Mouse (Mus musculus): Measurements from ENCODE around the gene Asna1. TPM values are rescaled to one million over a fixed set of nuclear protein-coding genes. Genes with fewer than 3 reads are reported as not detected.

The Asna1 gene
- total RNA-seq, 2 experiments from 2014 or later, result 47.4 to 47.8 TPM

GRCm38 (mm10) chr8:84989810-84990209, 35.3 kb downstream of the Asna1 start:
- peak; percentile 95 for DNase-seq

DNA sequence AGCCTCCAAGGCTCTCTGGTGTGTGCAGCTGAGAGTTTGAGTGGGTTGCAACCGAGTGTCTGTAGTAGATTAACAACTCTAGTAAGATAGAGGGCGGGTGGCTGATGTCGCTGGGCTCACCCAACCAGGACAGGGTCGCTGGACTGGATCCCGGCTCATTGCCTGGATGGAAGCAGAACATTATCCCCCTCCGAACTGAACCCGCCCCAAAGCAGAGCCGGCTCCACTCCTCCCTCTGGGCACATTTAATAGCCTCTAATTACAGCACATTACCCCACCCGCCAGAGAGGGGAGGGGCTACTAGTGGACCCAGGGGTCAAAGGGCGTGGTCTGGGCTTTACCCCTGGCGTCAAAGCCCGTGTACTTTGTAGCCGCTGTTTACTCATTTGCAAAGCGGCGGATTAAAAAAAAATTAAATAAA, 35.8 kb downstream of the Asna1 start:
- peak; percentile 33 for DNase-seq

DNA sequence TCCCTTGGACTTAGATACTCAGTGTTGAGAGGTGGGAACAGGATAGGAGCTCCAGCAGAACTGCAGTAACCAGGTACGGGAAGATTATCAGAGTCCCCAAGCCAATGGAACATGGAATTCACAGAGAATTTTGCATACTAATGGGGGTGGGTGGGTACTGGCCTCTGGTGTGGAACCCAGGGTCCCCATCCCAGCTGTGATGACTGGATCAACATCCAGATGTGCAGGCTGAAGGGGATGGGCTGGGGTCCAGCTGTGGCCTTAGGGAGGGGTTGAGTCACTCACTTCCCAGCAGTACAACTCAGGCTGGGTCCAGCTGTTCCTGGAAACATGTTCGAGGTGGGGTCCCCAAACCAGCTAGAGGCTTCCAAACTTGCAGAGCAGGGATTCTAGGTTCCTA, 37.2 kb downstream of the Asna1 start:
- DNase-seq, result no peak

- no peak for DNase-seq
Observed at GRCm38 (mm10) chr8:84987388-84987787, 37.7 kb downstream of the Asna1 start.

DNA sequence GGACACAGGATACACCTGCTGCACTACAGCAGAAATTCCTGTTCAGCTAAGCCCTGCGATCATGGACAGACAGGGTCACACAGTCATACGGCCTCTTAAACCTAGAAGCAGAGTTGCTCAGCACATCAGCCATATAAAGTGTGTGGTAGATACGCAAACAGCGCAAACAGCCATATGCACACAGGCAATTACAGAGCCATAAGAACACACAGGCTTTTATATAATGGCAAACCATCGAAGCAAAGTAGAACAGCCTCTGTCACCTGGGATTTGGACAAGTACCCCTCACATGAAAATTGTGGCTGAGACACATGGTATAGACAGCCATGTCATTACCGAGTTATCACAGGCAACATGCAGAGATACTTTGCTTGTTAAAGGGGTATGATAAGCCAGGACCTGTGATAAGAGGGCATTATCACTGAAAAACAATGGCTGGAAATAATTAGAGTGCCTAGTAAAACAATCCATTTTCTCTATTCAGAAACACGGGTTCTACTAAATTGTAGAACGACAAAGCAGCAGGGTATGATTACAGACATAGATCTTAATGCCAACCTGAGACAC, 38.6 kb downstream of the Asna1 start:
- DNase-seq, result no peak

GRCm38 (mm10) chr8:84985684-84986378, 39.2 kb downstream of the Asna1 start:
- peak; percentile 77 for DNase-seq

- no peak for DNase-seq
Observed at GRCm38 (mm10) chr8:84985049-84985683, 39.9 kb downstream of the Asna1 start.

DNA sequence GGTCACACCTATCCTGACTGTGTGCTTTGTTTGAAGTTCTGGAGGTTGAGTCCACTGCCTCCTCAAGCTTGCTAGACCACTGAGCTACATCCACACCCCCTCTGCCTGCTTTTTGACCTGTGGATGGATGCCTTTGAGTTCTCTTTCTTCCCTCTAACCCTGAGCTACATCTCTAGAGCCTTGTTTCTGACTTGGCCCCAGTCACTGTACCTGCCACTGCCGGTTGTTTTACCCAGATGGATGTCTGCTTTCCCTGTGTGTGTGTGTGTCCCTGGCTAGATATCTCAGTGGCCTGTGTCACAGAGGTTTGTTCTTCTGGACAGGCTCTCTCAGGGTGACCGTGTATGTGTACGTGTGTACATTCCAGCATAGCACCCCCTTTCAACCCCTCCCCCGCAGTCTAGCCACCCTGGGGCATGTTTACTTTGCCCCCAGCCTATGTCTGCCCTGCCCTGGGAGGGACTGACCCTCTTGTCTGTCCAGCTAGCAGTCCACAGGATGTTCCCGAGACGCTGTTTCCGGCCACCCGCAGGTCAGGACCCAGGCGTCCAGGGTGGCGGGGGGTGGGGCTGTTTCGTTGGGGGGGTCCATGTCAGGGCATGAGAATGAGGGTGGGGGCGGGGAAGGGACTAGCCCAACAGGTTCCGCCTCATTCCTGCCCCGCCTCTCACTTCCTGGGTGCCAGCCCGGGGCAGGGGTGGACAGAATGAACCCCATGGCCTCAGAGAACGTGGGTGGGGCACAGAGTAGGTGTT, 40.6 kb downstream of the Asna1 start:
- no peak for DNase-seq

DNA sequence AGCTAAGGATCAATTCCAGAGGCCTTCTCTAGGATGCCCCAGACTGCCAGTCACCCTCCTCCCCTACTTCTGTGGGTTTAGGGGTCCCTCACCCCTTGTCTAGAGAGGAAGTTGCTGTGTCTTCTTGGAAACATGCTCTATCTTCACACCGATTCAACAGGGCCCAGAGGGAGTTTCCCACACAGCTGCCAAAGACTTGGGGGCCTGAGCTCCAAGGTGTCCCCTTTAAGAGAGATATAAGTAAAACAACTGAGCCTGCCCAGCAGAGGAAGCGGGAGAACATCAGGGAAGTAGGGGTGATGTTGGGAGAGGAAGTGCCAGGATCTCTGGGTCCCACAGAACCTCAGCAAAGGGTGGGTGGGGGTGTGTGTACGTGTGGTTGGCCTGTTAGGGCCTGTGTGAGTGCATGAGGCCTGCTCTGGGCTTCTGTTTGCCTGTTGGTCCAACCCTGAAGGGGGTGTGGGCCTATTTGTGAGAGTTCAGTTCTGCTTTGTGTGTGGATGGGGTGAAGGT, 42.5 kb downstream of the Asna1 start:
- no peak for DNase-seq

DNA sequence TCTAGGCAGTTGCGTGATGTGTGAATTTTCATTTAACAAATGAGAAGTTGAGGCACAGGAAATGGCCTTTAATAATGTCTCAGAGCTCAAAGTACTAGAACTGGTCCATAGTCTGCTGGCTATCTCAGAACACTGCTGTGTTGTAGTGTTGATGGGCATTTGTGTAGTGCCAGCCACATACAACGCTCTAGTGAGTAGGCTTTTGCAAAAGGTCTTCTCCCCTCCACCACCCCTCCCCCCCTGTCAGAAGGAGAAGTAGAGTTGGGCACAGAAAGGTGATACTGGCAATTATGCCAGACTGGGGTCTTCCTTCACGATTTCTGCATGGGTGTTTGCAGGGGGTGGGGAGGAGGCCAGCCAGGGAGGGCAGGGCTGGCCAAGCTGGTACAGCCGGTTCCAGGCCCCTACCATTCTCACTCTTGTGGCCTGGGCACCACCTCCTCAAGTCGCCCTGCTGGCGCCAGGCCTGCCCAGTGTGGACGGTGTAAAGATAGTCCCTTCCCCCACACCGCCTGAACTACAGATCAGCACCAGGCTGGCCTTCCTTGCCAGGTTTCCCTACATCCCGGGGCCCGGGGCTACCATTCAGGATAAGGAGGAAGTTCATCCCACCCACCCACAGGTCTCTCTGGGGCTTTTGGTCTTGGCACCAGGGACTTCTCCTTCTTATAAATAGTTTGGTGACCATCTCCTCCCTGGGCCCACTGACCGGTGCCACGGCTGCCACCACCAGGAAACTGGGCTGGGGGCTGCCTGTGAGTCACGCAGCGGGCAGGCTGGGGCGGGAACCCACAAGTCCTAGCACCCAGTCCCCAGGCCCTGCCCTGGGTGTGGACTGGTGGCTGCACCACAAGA, 43.2 kb downstream of the Asna1 start:
- DNase-seq, result no peak

DNA sequence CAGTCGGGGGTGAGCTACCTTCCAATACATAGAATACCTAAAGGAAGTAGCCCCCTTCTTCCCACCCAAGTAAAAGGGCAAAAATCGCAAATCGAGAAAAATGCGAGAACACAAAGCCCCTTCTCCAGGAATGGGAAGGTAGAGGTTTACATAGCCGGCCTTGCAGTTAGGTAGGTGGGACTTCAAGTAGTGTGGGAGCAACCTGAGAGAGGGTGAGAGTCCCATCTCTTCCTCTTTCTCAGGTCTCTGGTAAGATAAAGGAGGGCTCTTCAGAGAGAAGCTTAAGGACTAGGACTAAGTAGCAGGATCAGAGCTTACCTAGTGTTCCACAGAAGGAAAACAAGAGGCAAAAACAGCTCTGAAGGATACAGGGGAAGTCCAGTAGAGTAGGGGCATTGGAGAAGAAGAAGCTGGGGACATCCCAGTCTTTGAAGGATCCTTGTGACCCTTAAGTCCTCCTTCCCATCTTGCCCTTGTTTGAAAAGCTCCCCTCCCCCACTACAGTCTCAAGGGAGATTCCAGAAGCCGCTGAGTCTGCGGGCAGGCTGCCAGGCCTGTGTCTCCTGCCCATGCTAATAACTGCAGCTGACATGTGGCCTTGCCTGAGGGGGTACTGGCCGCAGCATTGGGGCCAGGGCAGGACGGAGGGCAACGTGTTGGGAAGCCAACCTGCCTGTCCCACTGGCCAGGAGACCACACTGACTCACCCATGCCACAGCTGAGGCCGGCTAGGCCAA, 44.3 kb downstream of the Asna1 start:
- peak; percentile 69 for DNase-seq

GRCm38 (mm10) chr8:84979599-84980421, 45.3 kb downstream of the Asna1 start:
- DNase-seq, result peak; percentile 80

DNA sequence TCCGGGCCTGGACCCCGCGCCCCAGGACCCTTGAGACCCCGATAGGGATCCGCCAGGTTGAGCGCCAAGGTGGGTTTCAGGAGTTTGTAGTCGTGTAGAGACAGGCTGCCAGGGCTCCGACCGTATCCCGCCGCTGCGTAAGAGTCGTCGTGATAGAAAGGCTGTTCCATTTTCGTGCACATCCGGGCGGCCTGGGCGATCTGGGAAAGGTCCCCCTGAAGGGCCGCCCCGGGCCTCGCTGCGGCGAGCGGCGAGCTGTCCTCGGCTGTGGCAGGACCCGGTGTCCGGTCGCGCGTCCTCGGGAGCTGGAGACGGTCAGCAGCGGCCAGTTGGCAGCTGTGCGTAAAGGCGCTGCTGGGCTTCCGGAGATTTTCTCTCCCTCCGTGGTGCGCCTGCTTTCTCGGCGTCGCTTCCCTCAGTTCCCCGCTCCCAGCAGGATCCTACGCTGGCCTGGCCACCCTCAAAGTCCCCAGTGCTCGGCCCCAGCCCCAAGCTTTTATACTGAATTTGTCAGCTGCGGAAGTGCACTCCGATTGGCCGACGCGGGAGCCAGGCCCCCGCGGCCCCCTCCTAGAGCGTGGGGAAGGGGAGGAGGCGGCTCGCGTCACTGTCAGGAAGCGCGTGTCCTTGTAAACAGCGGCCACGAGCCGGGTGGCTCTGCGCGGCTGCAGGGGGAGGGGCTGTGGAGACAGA, 46.7 kb downstream of the Asna1 start, which contains the start of gene Junb:
Gene Junb, minus strand, starts transcription at position 471 of the 693 bp plus-strand sequence.
- DNase-seq, result peak; percentile 90

DNA sequence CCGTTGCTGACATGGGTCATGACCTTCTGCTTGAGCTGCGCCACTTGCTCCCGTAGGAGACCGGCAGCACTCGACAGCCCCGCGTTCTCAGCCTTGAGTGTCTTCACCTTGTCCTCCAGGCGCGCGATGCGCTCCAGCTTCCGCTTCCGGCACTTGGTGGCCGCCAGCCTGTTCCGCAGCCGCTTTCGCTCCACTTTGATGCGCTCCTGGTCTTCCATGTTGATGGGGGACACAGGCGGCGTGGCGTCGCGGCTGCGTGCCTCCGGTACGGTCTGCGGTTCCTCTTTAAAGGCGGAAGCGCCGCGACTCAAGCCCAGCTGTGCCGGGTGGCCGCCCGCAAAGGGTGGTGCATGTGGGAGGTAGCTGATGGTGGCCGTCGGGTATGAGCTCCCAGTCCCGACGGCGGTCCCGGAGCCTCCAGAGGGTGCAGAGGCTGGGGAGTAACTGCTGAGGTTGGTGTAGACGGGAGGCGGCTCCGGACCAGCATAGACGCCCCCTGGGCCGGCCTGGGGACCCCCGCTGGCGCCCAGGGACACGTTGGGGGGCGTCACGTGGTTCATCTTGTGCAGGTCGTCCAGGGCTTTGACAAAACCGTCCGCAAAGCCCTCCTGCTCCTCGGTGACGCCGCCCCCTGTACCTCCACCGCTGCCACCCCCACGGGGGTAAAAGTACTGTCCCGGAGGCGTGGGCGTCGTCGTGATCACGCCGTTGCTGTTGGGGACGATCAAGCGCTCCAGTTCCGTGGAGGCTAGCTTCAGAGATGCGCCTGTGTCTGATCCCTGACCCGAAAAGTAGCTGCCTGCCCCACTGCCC, 47.4 kb downstream of the Asna1 start:
- DNase-seq, result peak; percentile 69

- peak; percentile 29 for DNase-seq
Observed at GRCm38 (mm10) chr8:84976763-84977434, 48.2 kb downstream of the Asna1 start.

- DNase-seq, result peak; percentile 92
Observed at GRCm38 (mm10) chr8:84976031-84976762, 48.9 kb downstream of the Asna1 start.

GRCm38 (mm10) chr8:84975434-84975833, 49.6 kb downstream of the Asna1 start:
- peak; percentile 62 for DNase-seq

Data from gastrocnemius, postnatal 10 days (tissue).